Mouse (Mus musculus) bone marrow macrophage, adult 2 months (primary cell): Measurements from ENCODE around the gene Suco.

Experiments
- CTCF ChIP-seq: IDR thresholded peaks from 2 replicates; pipeline ENCODE4 v1.5.1; 2012; ENCODE audit warnings: low read depth, mild to moderate bottlenecking, low read length, moderate library complexity
- POLR2A ChIP-seq: IDR thresholded peaks from 2 replicates; pipeline ENCODE4 v1.6.1; 2012; ENCODE audit warnings: mild to moderate bottlenecking, low read depth, low read length, borderline replicate concordance

DNA sequence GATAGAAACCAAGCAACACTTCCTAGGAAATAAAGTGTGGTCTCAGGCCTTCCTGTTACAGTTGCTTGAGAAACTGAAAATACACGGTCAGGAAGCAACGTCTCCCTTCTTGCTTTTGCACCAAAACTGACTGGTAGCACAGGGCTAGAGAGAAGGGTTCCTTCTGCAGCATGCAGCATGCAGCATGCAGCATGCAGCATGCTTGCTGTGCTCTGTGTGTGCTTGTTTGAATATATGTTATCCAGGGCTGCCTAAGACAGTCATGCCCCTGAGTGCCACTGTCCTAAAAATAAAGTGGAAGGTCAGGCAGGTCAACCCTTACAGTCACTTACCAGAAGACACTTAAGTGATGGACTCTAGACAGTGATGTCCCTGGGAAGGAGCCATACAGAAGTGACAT is 17.6 kb upstream of the Suco start:
- no peak for TF ChIP-seq CTCF
- TF ChIP-seq POLR2A, result no peak
